In the genomic region with DNA sequence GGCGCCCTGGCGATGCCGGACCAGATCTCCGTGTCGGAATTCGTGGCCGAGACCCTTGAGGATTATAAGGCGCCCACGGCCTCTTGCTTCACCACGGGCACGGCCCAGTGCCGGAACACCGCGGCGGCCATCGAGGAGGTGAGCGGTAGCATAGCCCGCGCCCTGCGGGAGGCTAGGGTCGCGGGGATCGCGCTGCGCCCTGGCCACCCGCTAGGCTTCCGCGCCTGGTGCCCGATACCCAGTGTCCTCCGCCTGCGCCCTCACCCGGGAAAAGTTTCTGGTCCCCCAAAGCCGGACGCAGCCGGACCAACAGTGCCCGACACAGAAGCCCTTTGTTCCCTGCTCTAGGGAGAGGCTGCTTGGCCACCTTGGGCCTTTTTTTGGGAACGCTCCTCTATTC, we compare ENCODE assay signal across 8 mouse cellular contexts.
DNase-seq lines count a peak whose midpoint lies in the region; ATAC-seq and TF ChIP-seq lines count a peak whose summit lies in the region.
"Not testable (repeated sequence)": the region's sequence is repeated elsewhere in the genome, so short reads cannot be mapped to it uniquely, and the experiment has no call there.

No protein-coding gene starts in this region.

- not testable (repeated sequence) for ATAC-seq in forebrain, postnatal 0 days; kidney, embryonic 15.5 days (replicated peaks; ENCODE audit: low FRiP score); liver, embryonic 16.5 days (ENCODE audit: low read depth); stomach, embryonic 15.5 days (ENCODE audit: insufficient read depth, low FRiP score, low read depth)

- TF ChIP-seq POLR2A in myocyte (IDR thresholded peaks at IDR 0.05; ENCODE audit: insufficient read length, low read depth), result not testable (repeated sequence)

- peak overlapping the region; percentile 40 for H3ac ChIP-seq in myocyte (ENCODE audit: control insufficient read depth, insufficient read length)

- H3K27me3 ChIP-seq in forebrain, postnatal 0 days (ENCODE audit: insufficient read depth, low read length); kidney, embryonic 15.5 days; liver, embryonic 16.5 days (ENCODE audit: control insufficient read depth, insufficient read depth, low read depth, low read length); myocyte (ENCODE audit: control insufficient read depth, insufficient read depth, insufficient read length); stomach, embryonic 15.5 days (replicated peaks): not testable (repeated sequence)

- H3K9ac ChIP-seq in ES-E14 (ENCODE audit: insufficient read depth, low read depth, low read length, poor library complexity, severe bottlenecking), result peak overlapping the region; percentile 86
- peak overlapping the region; percentile 35; the same call in 1 of the 2 replicates for H3K9ac ChIP-seq in forebrain, postnatal 0 days
- peak overlapping the region; percentile 54 for H3K9ac ChIP-seq in kidney, embryonic 15.5 days
- not testable (repeated sequence) for H3K9ac ChIP-seq in liver, embryonic 16.5 days (ENCODE audit: low read depth, low read length)
- peak overlapping the region; percentile 39; the same call in 1 of the 2 replicates for H3K9ac ChIP-seq in stomach, embryonic 15.5 days

- H3K4me1 ChIP-seq in ES-E14 (ENCODE audit: control insufficient read depth in 2 of 2, insufficient read depth in 2 of 2, low read length in 2 of 2, poor library complexity in 1 of 2); forebrain, postnatal 0 days (ENCODE audit: insufficient read depth); kidney, embryonic 15.5 days; liver, embryonic 16.5 days (ENCODE audit: control insufficient read depth, low read depth, low read length); stomach, embryonic 15.5 days: not testable (repeated sequence)

- not testable (repeated sequence) for TF ChIP-seq CTCF in forebrain, postnatal 0 days (IDR thresholded peaks at IDR 0.05; ENCODE audit: low read depth)

- 8% methylated on average over 32 of the region's 37 CpGs for WGBS in forebrain, postnatal 0 days
- WGBS in kidney, embryonic 15.5 days, result under 1% methylated on average over 36 of the region's 37 CpGs
- WGBS in liver, embryonic 16.5 days (ENCODE audit: insufficient replicate concordance), result 2% methylated on average over 27 of the region's 37 CpGs
- WGBS in stomach, embryonic 15.5 days, result 0% methylated on average over 32 of the region's 37 CpGs

- H3K9me3 ChIP-seq in ES-E14 (ENCODE audit: control insufficient read depth, insufficient read depth, low read depth, low read length); forebrain, postnatal 0 days (ENCODE audit: low read length); kidney, embryonic 15.5 days (replicated peaks); liver, embryonic 16.5 days (replicated peaks; ENCODE audit: control insufficient read depth, low read length); stomach, embryonic 15.5 days: not testable (repeated sequence)

- H3K79me2 ChIP-seq in myocyte (ENCODE audit: control insufficient read depth, insufficient read depth), result not testable (repeated sequence)

- intact Hi-C loops in heart, postnatal 14 days (cut with DNase I), result not testable (repeated sequence)

- not testable (repeated sequence) for H3K27ac ChIP-seq in ES-E14 (ENCODE audit: insufficient read depth, low read depth, low read length, poor library complexity, severe bottlenecking); forebrain, postnatal 0 days (ENCODE audit: low read depth, low read length); kidney, embryonic 15.5 days; liver, embryonic 16.5 days (ENCODE audit: low read length); stomach, embryonic 15.5 days

- H3K36me3 ChIP-seq in ES-E14 (ENCODE audit: control insufficient read depth, insufficient read depth, low read length, poor library complexity, severe bottlenecking); forebrain, postnatal 0 days (ENCODE audit: insufficient read depth); kidney, embryonic 15.5 days; liver, embryonic 16.5 days (ENCODE audit: control insufficient read depth, insufficient read depth); myocyte (ENCODE audit: control insufficient read depth, insufficient read depth); stomach, embryonic 15.5 days: not testable (repeated sequence)

- H3K4me2 ChIP-seq in forebrain, postnatal 0 days (ENCODE audit: low read depth), result peak overlapping the region; percentile 13; the same call in 1 of the 2 replicates
- peak overlapping the region; percentile 58 for H3K4me2 ChIP-seq in kidney, embryonic 15.5 days
- 0 out of 2 replicates have a peak overlapping the region, but pooled peaks have one; percentile 17 for H3K4me2 ChIP-seq in liver, embryonic 16.5 days (ENCODE audit: low read depth, low read length)
- H3K4me2 ChIP-seq in myocyte (ENCODE audit: low read depth), result not testable (repeated sequence)
- H3K4me2 ChIP-seq in stomach, embryonic 15.5 days, result peak overlapping the region; percentile 45

- in situ Hi-C loops in ES-E14 (cut with MboI; ENCODE audit: low sequenced_read_pairs in 2 of 2, unreplicated experiment in 2 of 2), result not testable (repeated sequence)

- H3K4me3 ChIP-seq in ES-E14 (ENCODE audit: insufficient read depth in 1 of 2, low read depth in 1 of 2, low read length in 2 of 2, poor library complexity in 1 of 2, severe bottlenecking in 1 of 2), result peak overlapping the region; percentile 88 to 90
- H3K4me3 ChIP-seq in forebrain, postnatal 0 days (ENCODE audit: low read depth, low read length), result peak overlapping the region; percentile 7; the same call in 1 of the 2 replicates
- H3K4me3 ChIP-seq in kidney, embryonic 15.5 days (replicated peaks), result peak overlapping the region; percentile 56
- peak overlapping the region; percentile 40 for H3K4me3 ChIP-seq in liver, embryonic 16.5 days (ENCODE audit: low read depth, low read length)
- H3K4me3 ChIP-seq in myocyte, result peak overlapping the region; percentile 17
- peak overlapping the region; percentile 50 for H3K4me3 ChIP-seq in stomach, embryonic 15.5 days (replicated peaks)

- peak; percentile 8 for DNase-seq in ES-E14 (ENCODE audit: low read depth, low spot score)
- DNase-seq in embryo, embryonic 11.5 days (ENCODE audit: low read depth, low spot score), result peak; percentile 8
- DNase-seq in forebrain, postnatal 0 days, result not testable (repeated sequence)
- peak; percentile 0 to 2 for DNase-seq in heart, postnatal 14 days

Comparison
In these comparisons a context has a peak if more than half of its experiments do, and no peak if none do; other contexts are left out.
1. H3K4me3 ChIP-seq: peak in every context shown above with its lines; median percentile 89 in ES-E14; 56 in kidney, embryonic 15.5 days; 50 in stomach, embryonic 15.5 days; 40 in liver, embryonic 16.5 days; 17 in myocyte; 7 in forebrain, postnatal 0 days.